Mouse (Mus musculus): Measurements from ENCODE around the gene Olfr1333. TPM values are rescaled to one million over a fixed set of nuclear protein-coding genes. Genes with fewer than 3 reads are reported as not detected.

Gene Olfr1333
- polyA plus RNA-seq, 1 experiment = 0.11 TPM

DNA sequence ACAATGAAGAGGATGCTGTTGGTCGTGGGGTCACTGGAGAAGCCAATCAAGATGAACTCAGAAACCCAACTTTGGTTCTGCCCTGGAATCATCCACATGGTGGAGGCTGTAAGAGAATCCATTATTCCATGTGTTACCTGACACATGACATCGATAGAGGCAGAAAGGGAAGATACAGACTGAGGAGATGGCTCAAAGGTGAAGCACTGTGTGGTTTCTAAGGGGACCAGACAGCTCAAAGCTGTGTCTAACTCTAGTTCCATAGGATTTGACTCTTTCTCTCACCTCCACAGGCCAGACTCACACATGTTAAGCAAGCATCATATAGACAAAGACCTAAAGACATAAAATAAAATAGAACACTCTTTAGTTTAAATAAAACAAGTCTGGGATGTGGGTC lies 53.6 kb downstream of the Olfr1333 start, which contains the start of gene Olfr1337:
Gene Olfr1337, minus strand, starts transcription at position 101 of the 400 bp plus-strand sequence.
- H3K36me3 ChIP-seq (ENCODE audit: control insufficient read depth, insufficient read depth, low read length) = no peaks in the 10 kb centered on the region
- TF ChIP-seq POLR2A (IDR thresholded peaks at IDR 0.05; ENCODE audit: control insufficient read depth, low read depth, low read length) (no peak), CTCF (IDR thresholded peaks at IDR 0.05; ENCODE audit: control insufficient read depth, insufficient read depth, insufficient replicate concordance, low read depth, low read length) (no peak)
- no peaks in the 10 kb centered on the region for H3K27me3 ChIP-seq (ENCODE audit: control insufficient read depth, insufficient read depth, low read length)
- H3K4me1 ChIP-seq (ENCODE audit: control insufficient read depth, insufficient read depth, low read length) = no peaks in the 10 kb centered on the region
- H3K4me3 ChIP-seq (ENCODE audit: control insufficient read depth, low read depth, low read length) = no peak within 1 kb of the TSS
- no peak within 1 kb of the TSS for H3K27ac ChIP-seq (ENCODE audit: control insufficient read depth, insufficient read depth, low read depth, low read length)

Other genes with a start within 250 kb of the Olfr1333 start
- 53.3 and 55.1 TPM in 2 replicates for gene Cfap57, start 215.5 kb downstream of the Olfr1333 start, polyA plus RNA-seq (2012; rRNA removed)
- 45.0 and 46.4 TPM in 2 replicates for gene Ebna1bp2, start 215.5 kb downstream of the Olfr1333 start, polyA plus RNA-seq (2012; rRNA removed)
- gene Olfr62, start 177.3 kb downstream of the Olfr1333 start, polyA plus RNA-seq (2012; rRNA removed) = 0.20 and 0.36 TPM in 2 replicates
- not detected in 2 replicates for gene Olfr1342, start 143.5 kb downstream of the Olfr1333 start, polyA plus RNA-seq (2012; rRNA removed)
- 0.15 TPM in 1 of 2 replicates, not detected in the other for gene Olfr1341, start 132.8 kb downstream of the Olfr1333 start, polyA plus RNA-seq (2012; rRNA removed)
- not detected in 2 replicates for gene Olfr1340, start 116.1 kb downstream of the Olfr1333 start, polyA plus RNA-seq (2012; rRNA removed)
- not detected in 2 replicates for gene Olfr1339, start 104.1 kb downstream of the Olfr1333 start, polyA plus RNA-seq (2012; rRNA removed)
- 0.11 TPM in 1 of 2 replicates, not detected in the other for gene Olfr1338, start 77.5 kb downstream of the Olfr1333 start, polyA plus RNA-seq (2012; rRNA removed)
- gene Olfr1337, start 53.7 kb downstream of the Olfr1333 start, polyA plus RNA-seq (2012; rRNA removed) = not detected in 2 replicates
- not detected in 2 replicates for gene Olfr1335, start 26.3 kb downstream of the Olfr1333 start, polyA plus RNA-seq (2012; rRNA removed)
- not detected in 2 replicates for gene Olfr1331, start 28.4 kb upstream of the Olfr1333 start, polyA plus RNA-seq (2012; rRNA removed)
- gene Olfr1330, start 52.3 kb upstream of the Olfr1333 start, polyA plus RNA-seq (2012; rRNA removed) = not detected in 2 replicates
- not detected in 2 replicates for gene Olfr1329, start 81.2 kb upstream of the Olfr1333 start, polyA plus RNA-seq (2012; rRNA removed)
- gene Olfr1328, start 102.3 kb upstream of the Olfr1333 start, polyA plus RNA-seq (2012; rRNA removed) = not detected in 2 replicates
- gene Lao1, start 125.3 kb upstream of the Olfr1333 start, polyA plus RNA-seq (2012; rRNA removed) = 0.09 and 0.14 TPM in 2 replicates

Measured in testis, adult 2 months (tissue).